Mouse (Mus musculus): Measurements from ENCODE around the gene BC061237. TPM values are rescaled to one million over a fixed set of nuclear protein-coding genes. Genes with fewer than 3 reads are reported as not detected.
"Not testable (repeated sequence)": the region's sequence is repeated elsewhere in the genome, so short reads cannot be mapped to it uniquely, and the experiment has no call there.

BC061237 gene
- not detected in 2 replicates for polyA plus RNA-seq (2015; fragmentation: Nextera tagmentation; extraction: Ambion mirVana)

DNA sequence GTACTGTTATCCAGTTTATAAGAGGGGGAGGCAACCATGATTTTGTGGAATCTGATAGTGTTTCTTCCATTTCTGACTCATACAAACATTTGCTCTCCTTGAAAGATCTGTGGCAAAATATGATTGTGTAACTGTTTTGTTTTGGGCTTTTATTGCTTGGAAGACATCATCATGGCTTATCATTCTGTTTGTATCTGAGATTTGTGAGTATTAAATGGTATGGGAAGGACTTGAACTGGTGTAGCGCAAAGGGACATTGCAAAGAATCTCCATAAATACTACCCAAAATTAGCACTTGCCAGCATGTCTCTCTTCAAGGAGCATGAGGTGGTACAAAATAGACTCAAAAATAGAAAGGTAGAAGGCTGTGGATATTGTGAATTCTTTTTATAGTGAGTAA lies at the start of gene BC061237:
Gene BC061237 (plus strand): TSS at position 301 of the 400 bp plus-strand sequence.
- H3K27me3 ChIP-seq (ENCODE audit: control insufficient read depth, insufficient read depth, low read length); H3K4me1 ChIP-seq (ENCODE audit: control insufficient read depth, insufficient read depth, low read length); ATAC-seq (replicated peaks; ENCODE audit: extremely low read depth, insufficient read depth, low FRiP score); H3K36me3 ChIP-seq (ENCODE audit: control insufficient read depth, insufficient read depth); H3K9me3 ChIP-seq (replicated peaks; ENCODE audit: control insufficient read depth, low read length); H3K27ac ChIP-seq (ENCODE audit: low read length); H3K9ac ChIP-seq (ENCODE audit: low read length); H3K4me2 ChIP-seq (ENCODE audit: low read depth, low read length); H3K4me3 ChIP-seq (ENCODE audit: low read length): not testable (repeated sequence)
- WGBS = 83% methylated on average over 1 of the region's 1 CpGs

DNA sequence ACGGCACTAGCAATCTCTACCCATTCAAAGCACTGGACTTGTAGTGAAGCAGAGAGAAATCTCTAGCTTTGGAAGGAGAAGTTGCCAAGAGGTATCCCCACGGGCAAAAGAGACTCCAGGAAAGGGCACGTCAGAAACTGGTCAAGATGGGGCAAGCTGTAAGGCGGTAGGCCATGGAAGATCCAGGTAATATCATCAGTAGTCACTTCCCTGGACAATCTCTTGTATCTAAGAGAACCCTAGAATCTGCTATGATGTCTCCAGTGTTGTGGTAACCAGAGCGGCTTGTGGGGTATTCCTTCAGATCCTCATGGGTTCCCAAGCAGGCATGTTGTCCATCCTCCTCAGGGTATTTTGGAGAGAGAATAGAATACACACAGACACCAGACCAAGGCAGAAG lies 25.7 kb downstream of the BC061237 start, which contains the start of gene Gm17093:
Gene Gm17093 (plus strand): TSS at position 301 of the 400 bp plus-strand sequence.
- not testable (repeated sequence) for H3K27ac ChIP-seq (ENCODE audit: low read length); ATAC-seq (replicated peaks; ENCODE audit: extremely low read depth, insufficient read depth, low FRiP score); H3K4me2 ChIP-seq (ENCODE audit: low read depth, low read length); H3K9ac ChIP-seq (ENCODE audit: low read length); H3K9me3 ChIP-seq (replicated peaks; ENCODE audit: control insufficient read depth, low read length); H3K27me3 ChIP-seq (ENCODE audit: control insufficient read depth, insufficient read depth, low read length); H3K4me1 ChIP-seq (ENCODE audit: control insufficient read depth, insufficient read depth, low read length); H3K4me3 ChIP-seq (ENCODE audit: low read length); H3K36me3 ChIP-seq (ENCODE audit: control insufficient read depth, insufficient read depth)
- 70% methylated on average over 5 of the region's 5 CpGs for WGBS

DNA sequence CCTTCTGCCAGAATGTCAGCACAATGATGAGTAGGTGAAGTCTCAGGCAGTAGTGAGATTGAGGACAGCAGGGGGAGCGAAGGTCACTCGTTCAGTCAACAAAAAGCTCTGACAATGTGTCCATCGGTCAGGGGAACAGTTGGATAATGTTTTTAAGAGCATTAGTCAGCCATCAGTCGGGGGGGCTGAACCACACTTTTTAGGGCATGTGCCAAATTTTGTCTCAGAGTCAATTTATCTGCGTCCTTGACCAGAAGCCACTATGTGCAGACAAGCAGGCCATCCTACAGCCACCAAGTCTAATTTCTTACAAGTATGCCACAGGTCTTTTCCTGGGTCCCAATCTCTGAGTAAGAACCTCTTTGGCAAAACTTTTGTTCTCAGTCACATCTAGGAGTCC lies 55.7 kb downstream of the BC061237 start:
- not testable (repeated sequence) for H3K4me3 ChIP-seq (ENCODE audit: low read length); H3K4me2 ChIP-seq (ENCODE audit: low read depth, low read length); H3K36me3 ChIP-seq (ENCODE audit: control insufficient read depth, insufficient read depth); H3K4me1 ChIP-seq (ENCODE audit: control insufficient read depth, insufficient read depth, low read length); H3K27me3 ChIP-seq (ENCODE audit: control insufficient read depth, insufficient read depth, low read length); H3K9ac ChIP-seq (ENCODE audit: low read length); ATAC-seq (replicated peaks; ENCODE audit: extremely low read depth, insufficient read depth, low FRiP score); H3K9me3 ChIP-seq (replicated peaks; ENCODE audit: control insufficient read depth, low read length); H3K27ac ChIP-seq (ENCODE audit: low read length)
- WGBS = 53% methylated on average over 3 of the region's 5 CpGs

Other genes starting within 250 kb of the BC061237 start
- not detected in 2 replicates for gene Gm8220, start 206.9 kb upstream of the BC061237 start, polyA plus RNA-seq (2015; fragmentation: Nextera tagmentation; extraction: Ambion mirVana)
- not detected in 2 replicates for gene Gm5930, start 153.9 kb upstream of the BC061237 start, polyA plus RNA-seq (2015; fragmentation: Nextera tagmentation; extraction: Ambion mirVana)
- gene Gm8229, start 127.1 kb upstream of the BC061237 start, polyA plus RNA-seq (2015; fragmentation: Nextera tagmentation; extraction: Ambion mirVana) = not detected in 2 replicates
- gene Gm3371, start 81.8 kb upstream of the BC061237 start, polyA plus RNA-seq (2015; fragmentation: Nextera tagmentation; extraction: Ambion mirVana) = not detected in 2 replicates
- gene Gm8232, start 58.8 kb upstream of the BC061237 start, polyA plus RNA-seq (2015; fragmentation: Nextera tagmentation; extraction: Ambion mirVana) = not detected in 2 replicates
- gene Gm17093, start 25.8 kb downstream of the BC061237 start, polyA plus RNA-seq (2015; fragmentation: Nextera tagmentation; extraction: Ambion mirVana) = not detected in 2 replicates
- not detected in 2 replicates for gene Gm8247, start 90.7 kb downstream of the BC061237 start, polyA plus RNA-seq (2015; fragmentation: Nextera tagmentation; extraction: Ambion mirVana)
- gene Gm5624, start 135.5 kb downstream of the BC061237 start, polyA plus RNA-seq (2015; fragmentation: Nextera tagmentation; extraction: Ambion mirVana) = not detected in 2 replicates
- not detected in 2 replicates for gene Gm8257, start 214.0 kb downstream of the BC061237 start, polyA plus RNA-seq (2015; fragmentation: Nextera tagmentation; extraction: Ambion mirVana)

All from heart, embryonic 16.5 days (tissue).